Mouse (Mus musculus) urinary bladder, postnatal 10 days (tissue): ENCODE results near the gene Slc17a6.
"Not testable (repeated sequence)": the region's sequence is repeated elsewhere in the genome, so short reads cannot be mapped to it uniquely, and the experiment has no call there.

Experiments used
- DNase-seq: peaks from one replicate; pipeline ENCODE4 v3.0.0; 2022; ENCODE audit warnings: low spot score

Slc17a6 gene

GRCm38 (mm10) chr7:51693539-51694217, 71.9 kb downstream of the Slc17a6 start:
- DNase-seq = no peak

GRCm38 (mm10) chr7:51694452-51694851, 72.6 kb downstream of the Slc17a6 start:
- DNase-seq = no peak

GRCm38 (mm10) chr7:51709508-51709907, 87.7 kb downstream of the Slc17a6 start:
- DNase-seq = no peak

GRCm38 (mm10) chr7:51710346-51710745, 88.5 kb downstream of the Slc17a6 start:
- DNase-seq = not testable (repeated sequence)

GRCm38 (mm10) chr7:51715771-51716170, 94.0 kb downstream of the Slc17a6 start:
- no peak for DNase-seq
